Mouse (Mus musculus) kidney, adult 2 months (tissue): ENCODE measurements around the gene Clcn7.

ENCODE experiments used
- CTCF ChIP-seq: fragments of 200-500 bp; conservative IDR thresholded peaks from 2 replicates; pipeline ENCODE4 v1.5.1; 2011; ENCODE audit warnings: low read depth, mild to moderate bottlenecking, control low read depth, low read length, moderate library complexity, mixed read lengths; ENCODE audit not compliant: insufficient read depth, insufficient read length
- POLR2A ChIP-seq: fragments of 200-500 bp; IDR thresholded peaks from one replicate; pipeline ENCODE4 v1.6.1; 2011; ENCODE audit warnings: low read depth, low read length, control low read depth

DNA sequence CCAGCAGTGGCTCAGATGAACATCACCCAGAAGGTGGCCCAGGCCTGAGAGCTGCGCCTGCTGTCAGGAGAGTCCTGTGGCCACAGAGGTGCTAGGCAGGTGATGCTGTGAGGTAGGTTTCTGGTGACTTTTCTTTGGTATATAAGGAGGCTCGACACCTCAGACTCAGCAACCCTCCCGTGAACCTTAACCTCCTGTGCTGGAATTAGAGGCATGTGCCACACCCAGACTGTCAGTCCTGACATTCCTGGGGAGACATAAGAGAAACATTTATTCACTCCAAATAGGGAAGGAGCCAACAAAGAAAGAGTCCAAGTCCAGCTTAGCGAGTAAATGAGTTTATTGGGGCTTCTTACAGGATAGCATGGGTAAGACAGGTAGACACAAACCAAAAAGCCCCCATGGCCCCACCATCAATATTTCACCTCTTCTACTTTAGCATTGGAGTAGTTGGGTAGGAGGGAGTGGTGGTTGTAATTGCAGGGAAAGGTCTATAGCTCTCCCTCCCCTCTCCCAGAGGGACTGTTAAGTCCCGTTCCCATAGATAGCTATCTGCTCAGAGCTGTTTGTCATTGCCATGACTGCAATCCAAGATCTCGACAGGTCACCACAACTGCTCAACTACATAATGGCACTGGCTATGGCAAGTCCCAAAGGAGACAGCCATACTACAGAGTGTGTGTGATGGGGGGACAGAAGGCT lies 32.9 kb downstream of the Clcn7 start:
- TF ChIP-seq POLR2A (no peak), CTCF (no peak)
